Mouse (Mus musculus) c-Kit-positive CD71-negative TER-119-negative erythroid progenitor cells, embryonic 14.5 days (primary cell): ENCODE measurements around the gene Fnip2.
"Not testable (repeated sequence)": the region's sequence is repeated elsewhere in the genome, so short reads cannot be mapped to it uniquely, and the experiment has no call there.

Experiments used
- DNase-seq: peaks from one replicate; pipeline ENCODE4 v3.0.0-alpha.2; 2013; ENCODE audit warnings: low read depth

The Fnip2 gene

GRCm38 (mm10) chr3:79475980-79476379 lies 91.6 kb downstream of the Fnip2 start:
- DNase-seq, result no peak

DNA sequence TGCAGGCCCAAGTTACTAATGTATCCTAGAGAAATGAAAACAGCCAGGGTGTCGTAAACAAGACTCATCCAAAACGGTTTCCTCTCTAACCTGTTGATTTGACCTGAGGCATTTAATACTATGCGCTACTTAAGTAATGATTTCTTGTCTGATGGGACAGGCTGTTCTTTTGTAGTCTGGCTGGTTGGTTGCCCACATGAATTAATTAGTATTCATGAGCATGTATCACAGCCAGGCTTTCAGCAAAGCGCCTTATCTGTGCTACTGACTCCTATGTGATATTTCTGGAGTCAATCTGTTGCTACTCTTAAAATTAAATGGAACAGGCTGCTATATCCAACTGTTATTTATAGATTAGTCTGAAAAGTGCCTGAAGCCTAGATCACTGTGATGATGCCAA lies 92.7 kb downstream of the Fnip2 start:
- no peak for DNase-seq

DNA sequence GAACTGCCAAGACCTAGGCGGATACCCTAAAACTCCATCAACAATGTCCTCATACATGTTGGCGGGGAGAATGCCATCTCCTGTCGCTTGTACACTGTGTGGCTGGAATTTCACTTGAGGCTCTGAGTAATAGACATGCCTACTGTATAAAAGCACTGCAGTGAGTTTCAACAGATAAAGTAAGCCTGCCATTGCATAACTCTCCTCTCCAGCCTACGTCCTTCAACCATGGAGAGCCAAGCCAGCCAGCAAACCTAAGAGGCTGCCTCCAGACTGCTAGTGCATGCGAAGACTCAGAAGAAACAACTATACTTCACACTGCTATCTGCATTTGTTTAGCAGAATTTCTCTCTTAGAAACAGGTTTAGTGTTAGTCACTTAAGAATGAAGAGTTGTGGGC lies 95.2 kb downstream of the Fnip2 start:
- no peak for DNase-seq

DNA sequence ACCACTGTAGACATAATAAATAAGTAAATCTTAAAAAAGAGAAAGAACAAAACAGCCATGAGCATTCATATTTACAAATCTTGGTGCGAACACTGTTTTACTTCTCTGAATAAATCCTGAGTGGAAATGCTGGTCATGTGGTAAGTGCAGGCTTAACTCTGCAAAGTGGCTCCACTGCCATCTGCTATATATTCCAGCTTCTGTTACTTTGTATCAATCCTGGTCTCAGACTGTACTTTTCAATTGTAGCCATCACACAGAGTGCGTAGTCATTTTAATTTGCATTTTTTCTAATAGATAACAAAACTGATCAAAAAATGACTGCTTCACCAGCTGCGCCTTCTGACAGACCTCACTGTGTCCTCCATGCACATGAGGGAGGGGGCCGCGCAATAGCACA lies 98.2 kb downstream of the Fnip2 start:
- DNase-seq, result no peak

GRCm38 (mm10) chr3:79458651-79459275 lies 108.8 kb downstream of the Fnip2 start:
- DNase-seq, result no peak

DNA sequence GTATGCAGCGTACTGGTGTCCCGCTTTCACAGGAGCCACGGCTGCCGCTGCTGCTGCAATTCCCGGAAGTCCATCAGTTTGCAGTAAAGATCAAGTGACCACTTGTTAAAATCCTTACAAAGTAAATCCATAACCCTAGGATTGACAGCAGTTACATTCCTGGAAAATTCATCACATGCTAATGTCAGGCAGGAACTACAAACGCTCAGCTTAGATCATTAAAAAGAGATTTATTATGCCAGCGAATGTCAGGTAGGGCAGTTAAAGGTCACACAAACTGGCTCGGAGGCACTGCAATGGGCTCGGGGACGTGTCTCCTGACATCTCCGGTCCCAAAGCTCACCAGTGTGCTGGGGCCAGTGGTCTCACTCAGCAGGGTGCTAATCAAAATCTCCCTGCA lies 111.8 kb downstream of the Fnip2 start:
- no peak for DNase-seq

GRCm38 (mm10) chr3:79452696-79453263 lies 114.8 kb downstream of the Fnip2 start:
- DNase-seq, result no peak

GRCm38 (mm10) chr3:79449361-79449760 lies 118.2 kb downstream of the Fnip2 start:
- DNase-seq, result no peak

DNA sequence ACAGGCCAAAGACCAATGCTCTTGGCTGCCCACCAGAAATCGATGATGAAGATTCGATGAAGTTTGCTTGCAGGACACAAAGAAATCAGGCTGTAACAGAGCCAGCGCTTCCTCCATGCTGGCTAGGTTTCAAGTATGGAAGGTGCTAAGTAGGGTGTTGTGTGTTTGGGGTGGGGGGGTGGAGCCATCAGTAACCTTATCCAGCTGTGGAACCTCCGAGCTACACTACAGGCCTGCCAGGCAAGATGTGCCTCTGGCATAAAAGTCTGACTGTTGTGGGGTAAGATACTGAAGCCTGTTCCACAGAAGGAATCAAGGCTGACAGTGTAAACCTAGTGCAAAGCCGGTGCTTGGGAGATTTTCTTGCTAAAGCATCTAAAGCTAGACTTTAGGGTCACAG lies 119.2 kb downstream of the Fnip2 start:
- no peak for DNase-seq

DNA sequence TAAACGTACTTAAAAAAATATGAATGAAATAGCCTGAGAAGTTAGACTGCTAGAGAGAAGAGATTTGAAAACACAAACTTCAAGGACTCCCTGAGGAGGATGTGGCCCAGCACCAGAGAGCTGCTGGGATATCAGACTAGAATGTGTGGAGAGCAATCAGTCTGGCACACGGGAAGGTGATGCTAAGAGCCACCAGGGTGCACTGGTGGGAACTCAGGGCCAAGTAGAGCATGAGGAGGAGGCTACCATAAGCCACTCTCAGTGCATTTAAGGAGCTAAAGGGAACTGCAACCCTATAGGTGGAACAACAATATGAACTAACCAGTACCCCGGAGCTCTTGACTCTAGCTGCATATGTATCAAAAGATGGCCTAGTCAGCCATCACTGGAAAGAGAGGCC lies 120.9 kb downstream of the Fnip2 start:
- not testable (repeated sequence) for DNase-seq

- DNase-seq, result no peak
Measured at GRCm38 (mm10) chr3:79446124-79446523, 121.5 kb downstream of the Fnip2 start.

DNA sequence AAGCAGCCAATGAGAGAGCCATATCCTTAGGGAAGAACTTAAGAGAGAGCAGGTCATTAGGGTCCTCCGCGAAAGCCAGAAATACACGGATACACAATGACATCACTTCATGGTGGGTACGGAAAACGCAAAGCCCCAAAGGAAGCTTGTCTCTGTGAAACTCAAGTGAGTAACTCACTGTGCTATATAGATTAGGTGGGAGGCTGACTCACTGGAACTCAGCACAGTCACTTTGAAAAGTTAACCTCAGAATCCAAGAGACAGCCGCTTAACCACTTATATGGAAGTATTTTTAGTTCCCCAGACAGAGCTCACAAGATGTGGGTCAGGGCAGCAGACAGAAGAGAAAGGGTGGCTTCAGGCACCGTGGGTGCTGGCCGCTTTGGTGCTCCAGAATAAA lies 122.6 kb downstream of the Fnip2 start:
- DNase-seq, result no peak

DNA sequence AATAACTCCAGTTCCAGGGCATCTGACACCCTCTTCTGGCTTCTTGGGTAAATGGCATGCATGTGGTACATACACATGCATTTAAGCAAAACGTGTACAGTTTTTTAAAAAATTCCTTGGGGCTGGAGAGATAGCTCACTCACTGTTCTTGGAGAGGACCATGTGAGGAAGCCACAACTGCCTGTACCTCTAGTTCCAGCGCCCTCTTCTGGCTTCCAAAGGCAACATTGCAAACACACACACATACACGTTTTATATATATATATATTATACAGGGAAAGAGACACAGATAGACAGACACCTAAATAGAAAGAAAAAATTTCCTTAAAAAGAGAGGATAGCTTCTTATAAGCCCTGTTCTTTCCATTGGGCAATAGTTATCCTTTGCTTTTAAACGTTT lies 123.7 kb downstream of the Fnip2 start:
- DNase-seq, result no peak

GRCm38 (mm10) chr3:79440976-79441491 lies 126.6 kb downstream of the Fnip2 start:
- no peak for DNase-seq

DNA sequence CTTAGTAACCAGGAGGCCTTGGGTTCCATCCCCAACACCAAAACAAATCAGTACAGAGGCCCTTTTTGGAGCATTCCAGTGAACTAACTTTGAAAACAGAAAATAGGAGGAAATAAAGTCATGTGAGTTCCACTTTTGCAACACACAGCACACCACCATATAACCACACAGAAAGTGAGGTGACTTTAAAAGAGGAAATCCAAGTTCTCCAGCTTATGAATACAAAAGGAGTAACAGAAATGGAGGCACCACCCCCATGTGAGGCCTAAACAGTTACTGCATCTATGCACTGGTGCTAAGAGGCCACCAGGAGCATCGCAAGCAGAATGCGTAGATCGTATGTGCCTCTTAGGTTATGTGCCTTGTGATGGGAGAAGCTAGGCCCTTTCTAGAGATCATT lies 129.3 kb downstream of the Fnip2 start:
- DNase-seq, result no peak

- DNase-seq, result no peak
Measured at GRCm38 (mm10) chr3:79436186-79436585, 131.4 kb downstream of the Fnip2 start.

- no peak for DNase-seq
Measured at GRCm38 (mm10) chr3:79434985-79435384, 132.6 kb downstream of the Fnip2 start.

DNA sequence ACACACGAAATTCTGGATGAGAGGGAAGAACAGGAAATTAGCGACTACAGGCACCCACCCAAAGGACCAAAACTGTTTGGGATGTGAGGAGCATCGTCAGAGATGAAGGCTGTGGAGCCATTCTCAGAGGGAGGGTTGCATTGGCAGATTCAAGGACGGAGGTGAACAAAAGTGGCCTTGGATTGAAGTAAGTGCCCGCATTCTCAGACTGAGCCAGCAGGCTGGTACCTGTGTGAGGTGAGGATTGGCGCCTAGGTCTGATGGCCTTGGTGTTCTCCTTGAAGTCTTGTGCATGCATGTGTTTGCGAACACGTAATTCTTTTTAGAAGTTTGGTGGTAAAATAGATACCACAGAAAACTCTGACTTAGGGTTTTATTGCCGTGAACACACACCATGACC lies 133.2 kb downstream of the Fnip2 start:
- DNase-seq, result no peak

DNA sequence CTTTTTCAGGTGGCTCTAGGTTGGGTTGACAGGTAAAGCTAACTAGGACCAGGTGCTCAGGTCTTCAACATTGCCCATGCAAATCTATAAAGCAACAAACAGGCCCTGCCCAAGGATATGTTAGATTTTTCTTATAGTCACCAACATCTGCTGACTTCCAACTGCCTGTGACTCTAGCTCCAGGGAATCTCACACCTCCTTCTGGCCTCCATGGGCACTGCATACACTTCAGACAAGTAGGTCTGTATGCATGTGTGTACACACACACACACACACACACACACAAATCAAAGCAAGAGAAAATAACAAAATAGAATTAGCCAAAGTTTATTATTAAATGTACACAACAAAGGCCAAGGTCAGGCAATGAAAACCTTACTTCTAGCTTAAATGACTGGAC lies 134.0 kb downstream of the Fnip2 start:
- no peak for DNase-seq

GRCm38 (mm10) chr3:79425441-79425840 lies 142.2 kb downstream of the Fnip2 start:
- no peak for DNase-seq

GRCm38 (mm10) chr3:79418921-79419320 lies 148.7 kb downstream of the Fnip2 start:
- no peak for DNase-seq

- no peak for DNase-seq
Measured at GRCm38 (mm10) chr3:79416944-79417680, 150.5 kb downstream of the Fnip2 start.

DNA sequence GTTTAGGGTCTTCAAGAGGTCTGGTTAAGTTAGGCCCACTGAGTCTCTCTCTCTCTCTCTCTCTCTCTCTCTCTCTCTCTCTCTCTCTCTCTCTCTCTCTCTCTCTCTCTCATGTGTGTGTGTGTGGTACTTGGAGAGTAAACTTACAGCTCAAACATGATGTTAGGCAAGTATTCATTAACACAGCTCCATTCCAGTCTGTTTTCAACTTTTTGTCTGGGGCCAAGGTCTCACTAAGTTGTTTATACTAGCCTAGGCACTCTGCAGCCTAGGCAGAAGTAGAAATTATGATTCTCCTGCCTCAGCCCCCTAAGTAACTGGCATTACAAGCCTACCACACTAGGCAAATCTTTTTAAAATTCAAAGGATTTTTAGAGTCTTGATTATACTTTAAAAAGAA lies 151.7 kb downstream of the Fnip2 start:
- no peak for DNase-seq
